Mouse (Mus musculus): ENCODE measurements around the gene Tgfbr1.

Gene Tgfbr1

GRCm38 (mm10) chr4:47342632-47343031 is 10.4 kb upstream of the Tgfbr1 start:
- in situ Hi-C loops (cut with MboI, MseI): loop anchor here in 1 of 2 experiments (10.0 kb wide), 1 partner anchor 1848 kb away; no protein-coding TSS in a partner anchor

- in situ Hi-C loops (cut with MboI, MseI): loop anchor here (5.0 to 10.0 kb wide), 2 partner anchors 95 to 1852 kb away; no protein-coding TSS in a partner anchor
Observed at GRCm38 (mm10) chr4:47347022-47347421, 6.0 kb upstream of the Tgfbr1 start.

GRCm38 (mm10) chr4:47349759-47350158 is 3.3 kb upstream of the Tgfbr1 start:
- in situ Hi-C loops (cut with MboI, MseI): loop anchor here (5.0 to 10.0 kb wide), 3 partner anchors 32 to 1855 kb away; no protein-coding TSS in a partner anchor

GRCm38 (mm10) chr4:47351386-47352049 is 1.5 kb upstream of the Tgfbr1 start:
- in situ Hi-C loops (cut with MboI, MseI): loop anchor here in 1 of 2 experiments (5.0 kb wide), 1 partner anchor 34 kb away; no protein-coding TSS in a partner anchor

- in situ Hi-C loops (cut with MboI, MseI): loop anchor here in 1 of 2 experiments (5.0 kb wide), 1 partner anchor 35 kb away; no protein-coding TSS in a partner anchor
Observed at GRCm38 (mm10) chr4:47352061-47352661, 861 bp upstream of the Tgfbr1 start.

GRCm38 (mm10) chr4:47353416-47354111 is 542 bp downstream of the Tgfbr1 start:
- in situ Hi-C loops (cut with MboI, MseI): loop anchor here in 1 of 2 experiments (5.0 kb wide), 1 partner anchor 36 kb away; no protein-coding TSS in a partner anchor

- in situ Hi-C loops (cut with MboI, MseI): loop anchor here in 1 of 2 experiments (5.0 kb wide), 1 partner anchor 37 kb away; no protein-coding TSS in a partner anchor
Observed at GRCm38 (mm10) chr4:47354304-47354703, 1.3 kb downstream of the Tgfbr1 start.

GRCm38 (mm10) chr4:47362662-47363061 is 9.6 kb downstream of the Tgfbr1 start:
- in situ Hi-C loops (cut with MboI, MseI): no loop called here

- in situ Hi-C loops (cut with MboI, MseI): no loop called here
Observed at GRCm38 (mm10) chr4:47363134-47363533, 10.1 kb downstream of the Tgfbr1 start.

GRCm38 (mm10) chr4:47368717-47369116 is 15.7 kb downstream of the Tgfbr1 start:
- in situ Hi-C loops (cut with MboI, MseI): no loop called here

- in situ Hi-C loops (cut with MboI, MseI): loop anchor here in 1 of 2 experiments (25.0 kb wide), 1 partner anchor 266 kb away; no protein-coding TSS in a partner anchor
Observed at GRCm38 (mm10) chr4:47378716-47379115, 25.7 kb downstream of the Tgfbr1 start.

GRCm38 (mm10) chr4:47382426-47382825 is 29.4 kb downstream of the Tgfbr1 start:
- in situ Hi-C loops (cut with MboI, MseI): loop anchor here (10.0 to 25.0 kb wide), 2 partner anchors 138 to 270 kb away; no protein-coding TSS in a partner anchor

- in situ Hi-C loops (cut with MboI, MseI): loop anchor here in 1 of 2 experiments (25.0 kb wide), 1 partner anchor 280 kb away; no protein-coding TSS in a partner anchor
Observed at GRCm38 (mm10) chr4:47391926-47392325, 38.9 kb downstream of the Tgfbr1 start.

GRCm38 (mm10) chr4:47396251-47396650 is 43.2 kb downstream of the Tgfbr1 start:
- in situ Hi-C loops (cut with MboI, MseI): loop anchor here in 1 of 2 experiments (5.0 to 25.0 kb wide), 2 partner anchors 149 to 284 kb away; no protein-coding TSS in a partner anchor

GRCm38 (mm10) chr4:47397951-47398687 is 45.1 kb downstream of the Tgfbr1 start:
- in situ Hi-C loops (cut with MboI, MseI): loop anchor here in 1 of 2 experiments (5.0 to 25.0 kb wide), 2 partner anchors 151 to 286 kb away; no protein-coding TSS in a partner anchor

- in situ Hi-C loops (cut with MboI, MseI): loop anchor here (5.0 to 25.0 kb wide), 3 partner anchors 153 to 288 kb away; no protein-coding TSS in a partner anchor
Observed at GRCm38 (mm10) chr4:47399824-47400223, 46.8 kb downstream of the Tgfbr1 start.

- in situ Hi-C loops (cut with MboI, MseI): loop anchor here in 1 of 2 experiments (10.0 kb wide), 1 partner anchor 276 kb away; no protein-coding TSS in a partner anchor
Observed at GRCm38 (mm10) chr4:47400314-47400713, 47.3 kb downstream of the Tgfbr1 start.

- in situ Hi-C loops (cut with MboI, MseI): loop anchor here in 1 of 2 experiments (10.0 kb wide), 1 partner anchor 277 kb away; no protein-coding TSS in a partner anchor
Observed at GRCm38 (mm10) chr4:47402200-47402599, 49.2 kb downstream of the Tgfbr1 start.

GRCm38 (mm10) chr4:47404536-47404935 is 51.5 kb downstream of the Tgfbr1 start:
- in situ Hi-C loops (cut with MboI, MseI): loop anchor here in 1 of 2 experiments (10.0 kb wide), 1 partner anchor 280 kb away; no protein-coding TSS in a partner anchor

- in situ Hi-C loops (cut with MboI, MseI): loop anchor here in 1 of 2 experiments (10.0 kb wide), 1 partner anchor 282 kb away; no protein-coding TSS in a partner anchor
Observed at GRCm38 (mm10) chr4:47407161-47407560, 54.1 kb downstream of the Tgfbr1 start.
